Mouse (Mus musculus): ENCODE measurements around the gene Sqor.

GRCm38 (mm10) chr2:122783730-122784129 is 18.7 kb downstream of the Sqor start:
- no peak for TF ChIP-seq CTCF (IDR thresholded peaks at IDR 0.05; ENCODE audit: borderline replicate concordance, control insufficient read depth, extremely low read depth, insufficient read depth, low read length, poor library complexity)
- no peak for TF ChIP-seq POLR2A (IDR thresholded peaks at IDR 0.05; ENCODE audit: control insufficient read depth, extremely low read depth, insufficient read depth, low read length, poor library complexity)

All from thymus, adult 2 months (tissue).